9 mouse cellular contexts compared by ENCODE assay signal in genomic region chr16:21332862-21333222, GRCm38 (mm10).
DNase-seq lines count a peak whose midpoint lies in the region; ATAC-seq and TF ChIP-seq lines count a peak whose summit lies in the region.
"Had no signal": no experiment of that assay in that cellular context is flagged by ENCODE, and none has a peak within 500 bp of the region (broad histone marks: within the 10 kb centered on the region; RNA-seq: fewer than 3 reads in every experiment).

No protein-coding gene starts in this region.

- WGBS in heart, embryonic 14.5 days: under 1% methylated on average over 14 of the region's 14 CpGs
- WGBS in hindbrain, embryonic 10.5 days: 2% methylated on average over 14 of the region's 14 CpGs
- WGBS in midbrain, embryonic 11.5 days: under 1% methylated on average over 14 of the region's 14 CpGs

- no peak for TF ChIP-seq RAD21 in MEL (IDR thresholded peaks at IDR 0.05; ENCODE audit: low read depth, low read length)

- H3K36me3 ChIP-seq in heart, embryonic 14.5 days (ENCODE audit: control insufficient read depth, insufficient read depth, low read length): no peaks in the 10 kb centered on the region
- peaks cover 0 to 18% of the 10 kb centered on the region in 2 experiments; a peak in 2 of 4 replicates for H3K36me3 ChIP-seq in MEL (ENCODE audit: control insufficient read depth in 1 of 2, insufficient read depth in 2 of 2, low read length in 2 of 2)
- H3K36me3 ChIP-seq in hindbrain, embryonic 10.5 days: peaks cover 6% of the 10 kb centered on the region; the same call in 1 of the 2 replicates
- H3K36me3 ChIP-seq in midbrain, embryonic 11.5 days (ENCODE audit: control insufficient read depth, insufficient read depth, low read length): no peaks in the 10 kb centered on the region
- H3K36me3 ChIP-seq: G1E had no signal

- TF ChIP-seq CTCF in MEL (IDR thresholded peaks at IDR 0.05 in 2 of 3, conservative IDR thresholded peaks at IDR 0.05 in 1 of 3; ENCODE audit: control insufficient read depth in 1 of 3, insufficient read depth in 1 of 3, low read depth in 2 of 3, low read length in 3 of 3, poor library complexity in 1 of 3, severe bottlenecking in 1 of 3): no peak

- peaks cover 13% of the 10 kb centered on the region for H3K79me2 ChIP-seq in MEL (ENCODE audit: control insufficient read depth, insufficient read depth, low read length, poor library complexity)

- H3K27me3 ChIP-seq in heart, embryonic 14.5 days (ENCODE audit: control insufficient read depth, insufficient read depth, low read length): no peaks in the 10 kb centered on the region
- H3K27me3 ChIP-seq in MEL (ENCODE audit: control insufficient read depth in 1 of 2, insufficient read depth in 2 of 2, low read length in 2 of 2): no peaks in the 10 kb centered on the region
- peaks cover 11% of the 10 kb centered on the region for H3K27me3 ChIP-seq in hindbrain, embryonic 10.5 days (ENCODE audit: insufficient read depth, poor library complexity, severe bottlenecking)
- H3K27me3 ChIP-seq in midbrain, embryonic 11.5 days (ENCODE audit: control insufficient read depth, insufficient read depth, low read length): no peaks in the 10 kb centered on the region

- no peaks in the 10 kb centered on the region for H3K9me3 ChIP-seq in heart, embryonic 14.5 days (ENCODE audit: control insufficient read depth, low read length)
- no peaks in the 10 kb centered on the region for H3K9me3 ChIP-seq in MEL (replicated peaks; ENCODE audit: insufficient read depth, low read length)
- H3K9me3 ChIP-seq in hindbrain, embryonic 10.5 days: no peaks in the 10 kb centered on the region
- H3K9me3 ChIP-seq in midbrain, embryonic 11.5 days (ENCODE audit: control insufficient read depth, low read length): no peaks in the 10 kb centered on the region
- H3K9me3 ChIP-seq: G1E had no signal

- peak overlapping the region; percentile 94 to 95 for H3K27ac ChIP-seq in heart, embryonic 14.5 days (replicated peaks in 1 of 2; ENCODE audit: control insufficient read depth in 1 of 2, insufficient read depth in 1 of 2, low read depth in 2 of 2, low read length in 2 of 2)
- H3K27ac ChIP-seq in MEL (ENCODE audit: control insufficient read depth, low read depth, low read length): peak overlapping the region; percentile 86
- peak overlapping the region; percentile 96 for H3K27ac ChIP-seq in hindbrain, embryonic 10.5 days
- peak overlapping the region; percentile 78 for H3K27ac ChIP-seq in midbrain, embryonic 11.5 days (ENCODE audit: low read depth, low read length)

- ATAC-seq in heart, embryonic 14.5 days (ENCODE audit: insufficient number of reproducible peaks, insufficient read depth, low FRiP score, low read depth): no peak; the same call in 1 of the 2 replicates
- no peak; the same call in none of the 2 replicates for ATAC-seq in midbrain, embryonic 11.5 days (ENCODE audit: low FRiP score)

- no peak for DNase-seq in heart, adult 11 months
- DNase-seq in MEL (ENCODE audit: low read depth, low spot score): no peak
- no peak for DNase-seq in hindbrain, embryonic 10.5 days (ENCODE audit: low spot score)
- no peak for DNase-seq in midbrain, embryonic 11.5 days (ENCODE audit: low spot score, missing footprints)
- no peak for DNase-seq in urinary bladder, postnatal 36 days (ENCODE audit: low spot score in 2 of 2)
- DNase-seq in right cerebral cortex, postnatal 4 days: no peak
- DNase-seq in left cerebral cortex, postnatal 10 days (ENCODE audit: extremely low spot score in 1 of 2, low spot score in 2 of 2): no peak

- 0 out of 4 replicates have a peak, but pooled peaks of 1 of the 2 experiments have one; percentile 13 for TF ChIP-seq EP300 in MEL (IDR thresholded peaks at IDR 0.05; ENCODE audit: low read depth in 1 of 2, low read length in 2 of 2)

- H3K4me3 ChIP-seq in heart, embryonic 14.5 days (ENCODE audit: control insufficient read depth in 1 of 2, insufficient read depth in 1 of 2, low read depth in 1 of 2, low read length in 2 of 2): peak overlapping the region; percentile 75 to 81
- peak overlapping the region; percentile 72 to 77 for H3K4me3 ChIP-seq in MEL (ENCODE audit: control insufficient read depth in 1 of 2, insufficient read depth in 1 of 2, low read depth in 2 of 2, low read length in 2 of 2)
- H3K4me3 ChIP-seq in hindbrain, embryonic 10.5 days: peak overlapping the region; percentile 69
- H3K4me3 ChIP-seq in midbrain, embryonic 11.5 days (ENCODE audit: low read depth, low read length): peak overlapping the region; percentile 62

- peak overlapping the region; percentile 93 for H3K9ac ChIP-seq in heart, embryonic 14.5 days (ENCODE audit: low read length)
- peak overlapping the region; percentile 87 for H3K9ac ChIP-seq in MEL (ENCODE audit: control insufficient read depth, low read depth, low read length, poor library complexity, severe bottlenecking)
- peak overlapping the region; percentile 88 for H3K9ac ChIP-seq in midbrain, embryonic 11.5 days (ENCODE audit: low read length)

- intact Hi-C loops in left cerebral cortex, postnatal 10 days (cut with DNase I): loop anchor here (2.0 to 5.0 kb wide), 3 partner anchors 58 to 126 kb away; no protein-coding TSS in a partner anchor

- TF ChIP-seq POLR2A in MEL (IDR thresholded peaks at IDR 0.05; ENCODE audit: control insufficient read depth in 1 of 2, insufficient read depth in 1 of 2, low read depth in 1 of 2, low read length in 2 of 2, poor library complexity in 1 of 2): no peak

- peaks cover 10 to 20% of the 10 kb centered on the region in 2 experiments; a peak in 3 of 4 replicates for H3K4me1 ChIP-seq in heart, embryonic 14.5 days (ENCODE audit: control insufficient read depth in 2 of 2, insufficient read depth in 2 of 2, low read length in 2 of 2)
- peaks cover 3 to 10% of the 10 kb centered on the region in 2 experiments; a peak in 3 of 4 replicates for H3K4me1 ChIP-seq in MEL (ENCODE audit: control insufficient read depth in 1 of 2, insufficient read depth in 2 of 2, low read length in 2 of 2)
- H3K4me1 ChIP-seq in hindbrain, embryonic 10.5 days (replicated peaks): peaks cover 23% of the 10 kb centered on the region
- peaks cover 8% of the 10 kb centered on the region; the same call in 1 of the 2 replicates for H3K4me1 ChIP-seq in midbrain, embryonic 11.5 days (ENCODE audit: control insufficient read depth, insufficient read depth, low read length)

- peak overlapping the region; percentile 95 for H3K4me2 ChIP-seq in heart, embryonic 14.5 days (ENCODE audit: low read length)
- peak overlapping the region; percentile 85 for H3K4me2 ChIP-seq in midbrain, embryonic 11.5 days

TF ChIP-seq in MEL, 35 proteins besides CTCF, POLR2A, EP300 and RAD21:
- TF ChIP-seq ZMIZ1 (IDR thresholded peaks at IDR 0.05; ENCODE audit: low read depth, low read length): no peak
- TF ChIP-seq TCF12 (IDR thresholded peaks at IDR 0.05; ENCODE audit: low read depth, low read length): peak; percentile 15; the same call in 1 of the 2 replicates
- 0 out of 2 replicates have a peak, but pooled peaks have one; percentile 6 for TF ChIP-seq CHD1 (IDR thresholded peaks at IDR 0.05; ENCODE audit: low read depth, low read length)
- TF ChIP-seq MEF2A (IDR thresholded peaks at IDR 0.05; ENCODE audit: extremely low read depth, insufficient replicate concordance, low read depth, low read length, poor library complexity, severe bottlenecking): no peak
- TF ChIP-seq NELFE (IDR thresholded peaks at IDR 0.05; ENCODE audit: low read depth, low read length): no peak
- TF ChIP-seq TBP (IDR thresholded peaks at IDR 0.05; ENCODE audit: low read depth, low read length): 0 out of 2 replicates have a peak, but pooled peaks have one; percentile 44
- TF ChIP-seq MYC (IDR thresholded peaks at IDR 0.05; ENCODE audit: low read depth, low read length): no peak; the same call in 1 of the 2 replicates
- TF ChIP-seq GATA1 (IDR thresholded peaks at IDR 0.05; ENCODE audit: low read depth, low read length): peak; percentile 64
- peak; percentile 48 for TF ChIP-seq TAL1 (IDR thresholded peaks at IDR 0.05; ENCODE audit: low read length)
- TF ChIP-seq ETS1 (IDR thresholded peaks at IDR 0.05; ENCODE audit: low read depth, low read length): peak; percentile 7; the same call in 1 of the 2 replicates
- no peak for TF ChIP-seq E2F4 (IDR thresholded peaks at IDR 0.05; ENCODE audit: borderline replicate concordance, low read depth, low read length)
- no peak for TF ChIP-seq MAFK (IDR thresholded peaks at IDR 0.05; ENCODE audit: borderline replicate concordance, low read depth, low read length)
- no peak for TF ChIP-seq BHLHE40 (IDR thresholded peaks at IDR 0.05; ENCODE audit: borderline replicate concordance, low read depth, low read length)
- TF ChIP-seq SIN3A (IDR thresholded peaks at IDR 0.05; ENCODE audit: low read length): peak; percentile 16; the same call in 1 of the 2 replicates
- TF ChIP-seq HCFC1 (IDR thresholded peaks at IDR 0.05; ENCODE audit: low read depth, low read length): no peak
- TF ChIP-seq ZC3H11A (IDR thresholded peaks at IDR 0.05; ENCODE audit: low read depth, low read length): no peak
- no peak for TF ChIP-seq SMC3 (IDR thresholded peaks at IDR 0.05; ENCODE audit: low read depth, low read length)
- no peak for TF ChIP-seq GABPA (IDR thresholded peaks at IDR 0.05; ENCODE audit: low read depth, low read length)
- no peak for TF ChIP-seq NRF1 (IDR thresholded peaks at IDR 0.05; ENCODE audit: insufficient read depth, low read depth, low read length, poor library complexity, severe bottlenecking)
- no peak for TF ChIP-seq ZKSCAN1 (IDR thresholded peaks at IDR 0.05; ENCODE audit: low read depth, low read length)
- no peak for TF ChIP-seq RCOR1 (IDR thresholded peaks at IDR 0.05; ENCODE audit: low read depth, low read length)
